Mouse (Mus musculus) cerebellum, postnatal 4 days (tissue): ENCODE results near the gene Kat14.
A peak's percentile ranks its signal among the peaks of the same experiment; 100 is the strongest.

Experiments used
- DNase-seq, 2 experiments: peaks; one replicate each; pipeline ENCODE4 v3.0.0; 2022; ENCODE audit warnings: low spot score in 2 of 2, mixed read lengths in 1 of 2

The Kat14 gene

DNA sequence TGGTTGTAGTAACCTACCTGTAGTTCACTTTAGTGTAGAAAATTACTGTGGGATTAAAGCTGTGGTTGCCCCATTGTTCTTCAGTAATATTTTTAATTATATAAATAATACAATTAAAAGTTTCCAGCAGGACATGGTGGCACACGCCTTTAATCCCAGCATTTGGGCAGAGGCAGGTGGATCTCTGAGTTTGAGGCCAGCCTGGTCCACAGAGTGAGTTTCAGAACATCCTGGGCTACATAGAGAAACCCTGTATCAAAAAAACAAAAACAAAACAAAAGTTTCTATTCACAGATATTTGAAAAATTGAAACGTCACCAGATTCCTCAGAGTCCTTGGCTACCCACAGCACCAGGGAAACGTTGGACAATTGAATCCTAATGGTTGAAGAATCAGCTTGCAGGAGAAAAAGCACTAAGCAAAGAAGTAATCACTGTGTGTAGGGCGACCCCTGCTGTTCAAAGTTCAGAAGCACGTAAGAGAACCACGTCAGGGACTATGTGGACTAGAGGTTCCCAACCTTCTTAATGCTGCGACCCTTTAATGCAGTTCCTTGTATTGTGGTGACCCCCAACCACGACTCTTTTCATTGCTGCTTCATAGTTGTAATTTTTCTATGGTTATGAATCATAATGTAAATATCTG lies 83.7 kb downstream of the Kat14 start:
- peak; percentile 61 to 69 for DNase-seq
